Mouse (Mus musculus) bone marrow macrophage, adult 2 months (primary cell): ENCODE data around the gene Pea15a.

ENCODE experiments used
- CTCF ChIP-seq: IDR thresholded peaks from 2 replicates; pipeline ENCODE4 v1.5.1; 2012; ENCODE audit warnings: low read depth, mild to moderate bottlenecking, low read length, moderate library complexity
- POLR2A ChIP-seq: IDR thresholded peaks from 2 replicates; pipeline ENCODE4 v1.6.1; 2012; ENCODE audit warnings: mild to moderate bottlenecking, low read depth, low read length, borderline replicate concordance

GRCm38 (mm10) chr1:172197146-172197545 lies 9.5 kb downstream of the Pea15a start:
- TF ChIP-seq POLR2A (no peak), CTCF (no peak)
